Mouse (Mus musculus) MEL-GATA-1-ER (cell line): Measurements from ENCODE around the gene Efna5.
A peak's percentile ranks its signal among the peaks of the same experiment; 100 is the strongest.

Experiments used
- DNase-seq: peaks from one replicate; pipeline ENCODE4 v3.0.0-alpha.2; 2012; ENCODE audit warnings: low read depth; ENCODE audit errors: extremely low read depth

Efna5 gene

GRCm38 (mm10) chr17:62752381-62752889 is 128.7 kb downstream of the Efna5 start:
- DNase-seq = no peak

GRCm38 (mm10) chr17:62750647-62751046 is 130.5 kb downstream of the Efna5 start:
- no peak for DNase-seq

GRCm38 (mm10) chr17:62748803-62749619 is 132.1 kb downstream of the Efna5 start:
- peak; percentile 65 for DNase-seq

- DNase-seq = no peak
Observed at GRCm38 (mm10) chr17:62747381-62747780, 133.7 kb downstream of the Efna5 start.

- DNase-seq = no peak
Observed at GRCm38 (mm10) chr17:62746827-62747226, 134.3 kb downstream of the Efna5 start.

GRCm38 (mm10) chr17:62745286-62745685 is 135.8 kb downstream of the Efna5 start:
- DNase-seq = no peak

- DNase-seq = no peak
Observed at GRCm38 (mm10) chr17:62744239-62744638, 136.9 kb downstream of the Efna5 start.

GRCm38 (mm10) chr17:62741702-62742101 is 139.4 kb downstream of the Efna5 start:
- DNase-seq = no peak

GRCm38 (mm10) chr17:62741020-62741419 is 140.1 kb downstream of the Efna5 start:
- no peak for DNase-seq

- no peak for DNase-seq
Observed at GRCm38 (mm10) chr17:62739993-62740392, 141.1 kb downstream of the Efna5 start.

DNA sequence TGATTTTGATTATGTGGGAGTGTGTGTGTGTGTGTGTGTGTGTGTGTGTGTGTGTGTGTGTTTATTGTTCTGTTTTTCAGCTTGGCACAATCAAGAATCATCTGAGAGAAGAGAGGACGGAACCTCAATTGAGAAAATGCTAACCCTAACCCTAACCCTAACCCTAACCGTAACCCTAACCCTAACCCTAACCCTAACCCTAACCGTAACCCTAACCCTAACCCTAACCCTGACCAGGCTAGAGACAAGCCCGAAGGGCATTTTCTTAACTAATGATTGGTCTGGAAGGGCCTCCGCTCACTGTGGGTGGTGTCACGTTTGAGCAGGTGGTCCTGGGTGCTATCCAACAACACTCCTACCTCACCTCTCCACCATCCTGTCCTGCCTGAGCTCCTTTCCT is 143.7 kb downstream of the Efna5 start:
- no peak for DNase-seq

DNA sequence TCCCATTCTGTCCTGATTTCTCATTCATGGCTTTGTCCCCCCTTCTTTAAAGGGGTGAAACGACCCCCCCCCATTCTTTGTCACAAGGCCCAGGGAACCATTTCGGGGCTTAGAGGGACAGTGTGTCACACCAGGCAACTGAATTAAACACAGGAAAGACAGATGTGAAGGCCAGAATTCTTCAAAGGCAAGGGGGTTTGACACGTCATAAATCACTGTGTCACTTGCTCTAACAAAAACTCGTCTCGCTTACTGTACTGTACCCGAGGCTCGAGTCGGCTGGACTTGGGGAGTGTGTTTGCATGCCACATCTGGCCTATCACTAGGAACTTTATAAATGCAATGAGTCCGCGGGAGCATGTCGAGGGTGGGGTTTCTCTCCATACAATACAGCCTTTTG is 145.2 kb downstream of the Efna5 start:
- DNase-seq = no peak

DNA sequence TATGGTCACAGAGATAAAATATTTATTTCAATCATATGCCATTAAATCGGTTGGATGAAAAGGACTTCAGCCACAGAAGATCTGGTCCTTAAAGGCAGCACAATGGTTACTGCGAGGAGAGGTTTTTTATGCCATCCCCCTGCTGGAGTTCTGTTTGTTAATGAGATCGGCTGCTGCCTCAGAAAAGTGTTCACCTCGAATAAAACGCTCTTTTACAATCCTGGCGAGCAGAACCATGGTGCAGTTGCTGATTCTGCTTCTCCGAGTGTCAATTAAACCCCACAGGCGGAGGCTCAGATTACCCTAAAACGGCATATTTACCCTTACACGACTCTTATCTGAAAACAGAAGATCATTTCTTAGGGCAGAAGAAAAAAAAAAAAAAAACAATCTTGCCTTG is 146.2 kb downstream of the Efna5 start:
- no peak for DNase-seq

DNA sequence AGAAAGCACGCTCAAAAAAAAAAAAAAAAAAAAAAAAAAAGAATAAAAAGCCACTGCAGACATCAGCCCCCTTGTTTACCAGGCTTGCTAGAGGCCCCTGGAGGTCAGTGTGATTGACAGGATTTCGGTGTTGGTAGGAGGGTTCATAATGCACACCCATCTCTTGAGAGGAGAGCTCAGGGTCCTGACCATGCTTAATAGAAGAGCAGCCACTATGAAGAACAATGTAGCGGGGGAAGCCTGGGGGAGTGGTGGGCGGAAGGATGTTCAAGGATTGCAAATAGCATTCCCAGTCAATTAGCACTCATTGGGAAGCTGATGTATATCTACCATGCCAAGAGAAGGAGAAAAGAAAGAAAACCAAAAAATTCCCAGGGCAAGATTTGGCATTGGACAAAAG is 147.1 kb downstream of the Efna5 start:
- DNase-seq = no peak

DNA sequence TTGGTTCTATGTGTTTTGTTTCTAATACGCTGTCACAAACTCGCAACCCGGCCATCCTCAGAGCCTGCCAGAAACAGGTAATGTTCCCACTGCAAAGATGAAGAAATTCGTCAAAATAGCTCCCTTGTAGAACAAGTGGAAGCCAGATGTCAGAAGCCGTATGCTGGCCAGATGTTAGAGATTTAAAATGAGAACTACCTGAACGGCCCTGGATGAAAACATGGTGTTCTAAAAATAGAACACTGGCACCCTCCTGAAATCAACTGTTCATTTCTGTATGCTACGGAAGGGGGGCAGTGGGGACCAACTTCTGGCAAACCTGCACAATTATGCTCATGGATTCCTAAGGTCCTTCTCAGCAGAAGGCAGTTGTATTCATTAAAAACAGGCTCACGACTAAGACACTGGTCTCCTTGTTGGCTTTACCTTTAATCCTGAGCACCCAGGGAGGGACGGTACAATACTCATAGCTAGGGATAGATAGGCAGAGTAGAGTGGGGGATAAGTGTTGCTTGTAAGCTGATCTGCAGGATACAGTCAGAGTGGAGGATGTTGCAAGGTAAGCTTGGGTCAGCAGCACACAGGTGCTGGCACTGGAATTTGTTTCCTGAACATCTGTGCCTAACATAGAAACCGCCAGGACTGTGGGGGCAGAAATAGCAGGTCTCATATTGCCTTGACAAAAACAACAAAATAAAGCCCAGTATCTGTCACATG is 151.2 kb downstream of the Efna5 start:
- no peak for DNase-seq

- no peak for DNase-seq
Observed at GRCm38 (mm10) chr17:62728142-62728917, 152.8 kb downstream of the Efna5 start.

- DNase-seq = no peak
Observed at GRCm38 (mm10) chr17:62726102-62726501, 155.0 kb downstream of the Efna5 start.

DNA sequence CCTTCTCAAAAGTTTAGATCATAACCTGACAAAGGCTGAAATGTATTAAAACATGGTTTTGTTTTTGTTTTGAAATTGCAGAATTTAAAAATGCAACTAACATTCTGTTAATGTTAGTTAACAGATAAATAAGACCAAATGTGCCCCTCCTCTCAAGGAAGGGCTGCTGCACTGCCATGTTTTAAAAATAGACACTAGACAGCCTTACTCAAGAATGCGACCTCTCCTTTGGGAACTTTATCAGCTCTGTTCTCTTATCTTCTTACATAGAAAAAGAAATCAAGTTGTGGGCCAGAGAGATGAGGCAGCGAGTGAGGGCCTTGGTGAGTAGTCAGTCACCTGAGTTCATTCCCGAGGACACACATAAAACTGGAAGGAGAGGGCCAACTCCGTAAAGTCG is 158.2 kb downstream of the Efna5 start:
- DNase-seq = no peak

- no peak for DNase-seq
Observed at GRCm38 (mm10) chr17:62721595-62721994, 159.5 kb downstream of the Efna5 start.

DNA sequence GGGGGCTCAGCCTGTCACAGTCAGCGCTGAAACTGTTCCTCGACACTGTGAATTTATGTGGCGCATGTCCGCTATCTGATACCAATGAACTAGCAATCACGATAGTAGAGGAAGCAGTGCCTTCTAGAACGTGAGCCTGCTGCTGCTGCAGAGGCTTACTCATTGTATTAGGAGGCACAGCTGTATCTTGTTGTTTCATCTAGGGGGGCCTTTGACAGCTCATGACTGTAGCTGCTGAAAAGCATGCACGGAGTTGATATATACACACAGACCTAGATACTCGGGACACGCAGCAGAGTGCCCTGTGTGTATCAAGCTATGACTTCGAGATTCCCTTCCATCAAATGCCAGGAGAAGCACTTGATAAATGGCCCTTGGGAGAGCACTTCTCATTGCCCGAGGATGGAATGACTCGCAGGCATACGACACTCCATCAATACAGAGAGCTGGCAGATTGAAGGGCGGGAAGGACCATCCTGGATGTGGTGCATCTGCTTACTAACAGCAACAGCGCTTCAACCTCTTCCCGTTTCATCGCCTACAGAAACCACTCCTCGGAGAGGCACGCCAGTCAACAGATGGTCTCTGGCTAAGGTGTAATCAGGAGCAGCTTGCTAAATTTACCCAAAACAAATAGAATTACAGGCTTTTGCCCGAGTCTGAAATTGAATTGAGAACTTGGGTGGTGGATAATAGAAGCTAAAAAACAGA is 160.2 kb downstream of the Efna5 start:
- no peak for DNase-seq
